Mouse (Mus musculus) spleen, postnatal 36 days (tissue): ENCODE data around the gene Rpusd1.
A peak's percentile ranks its signal among the peaks of the same experiment; 100 is the strongest.

Experiments used
- DNase-seq, 2 experiments: peaks; one replicate each; pipeline ENCODE4 v3.0.0; 2022; ENCODE audit warnings: low spot score in 2 of 2, mixed read lengths in 1 of 2

Gene Rpusd1

DNA sequence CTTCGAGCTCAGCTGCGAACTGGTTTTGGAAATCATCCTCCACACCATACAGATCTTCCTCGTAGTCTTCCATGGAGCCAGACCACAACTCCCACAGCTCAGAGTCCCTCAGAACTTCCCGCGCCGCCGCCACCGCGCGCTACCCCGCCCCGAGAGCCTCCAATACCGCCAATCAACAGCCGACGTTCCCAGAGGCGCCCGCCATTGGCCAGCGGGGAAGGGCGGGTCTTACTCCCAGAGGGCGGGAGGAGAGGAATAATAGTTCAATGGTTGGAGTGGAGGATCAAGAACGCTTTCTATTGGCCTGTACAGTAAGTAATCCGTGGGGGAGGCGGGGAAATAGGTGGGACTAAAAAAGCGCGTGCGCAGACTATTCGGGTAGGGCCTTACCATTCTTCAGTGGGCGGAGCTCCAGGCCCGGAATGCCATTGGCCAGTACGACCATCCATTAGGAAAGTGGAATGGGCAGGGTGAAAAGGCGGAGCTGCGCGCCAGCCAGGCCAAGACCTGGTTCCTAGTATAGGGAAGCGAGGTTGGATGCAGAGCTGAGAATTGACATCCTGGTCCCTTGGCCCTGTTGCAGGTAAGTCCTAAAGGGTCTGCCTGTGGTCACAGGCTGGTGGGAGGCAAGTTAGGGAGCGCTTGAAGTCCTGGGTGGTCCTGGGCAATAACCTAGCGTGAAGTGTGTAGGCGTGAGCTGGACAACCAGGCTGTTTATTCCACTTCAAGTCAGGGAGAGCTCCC lies at the start of gene Rpusd1, which contains the start of gene Chtf18:
Gene Rpusd1 (plus strand): TSS at position 406 of the 744 bp plus-strand sequence.
Gene Chtf18 (minus strand): TSS at position 155 of the 744 bp plus-strand sequence.
- DNase-seq, result peak; percentile 99 to 100

DNA sequence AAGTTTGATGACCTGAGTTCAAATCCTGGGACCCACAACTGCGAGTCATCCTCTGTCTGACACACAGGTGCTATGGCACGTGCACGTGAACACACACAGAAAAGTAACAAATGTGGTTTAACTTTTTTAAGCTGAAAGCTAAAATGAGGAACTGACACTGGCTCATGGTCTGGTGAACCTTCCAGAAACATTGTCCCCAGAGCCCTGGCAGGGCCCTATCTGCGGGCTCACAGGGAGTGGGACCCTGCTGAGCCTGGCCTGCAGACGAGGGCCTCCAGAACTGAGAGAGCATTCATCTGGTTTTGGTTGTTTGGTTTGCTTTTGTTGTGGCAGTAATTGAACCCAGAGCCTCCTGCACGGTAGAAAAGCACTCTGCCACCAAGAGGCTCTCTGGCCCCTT lies 49.5 kb upstream of the Rpusd1 start:
- DNase-seq, result peak; percentile 36 to 39

DNA sequence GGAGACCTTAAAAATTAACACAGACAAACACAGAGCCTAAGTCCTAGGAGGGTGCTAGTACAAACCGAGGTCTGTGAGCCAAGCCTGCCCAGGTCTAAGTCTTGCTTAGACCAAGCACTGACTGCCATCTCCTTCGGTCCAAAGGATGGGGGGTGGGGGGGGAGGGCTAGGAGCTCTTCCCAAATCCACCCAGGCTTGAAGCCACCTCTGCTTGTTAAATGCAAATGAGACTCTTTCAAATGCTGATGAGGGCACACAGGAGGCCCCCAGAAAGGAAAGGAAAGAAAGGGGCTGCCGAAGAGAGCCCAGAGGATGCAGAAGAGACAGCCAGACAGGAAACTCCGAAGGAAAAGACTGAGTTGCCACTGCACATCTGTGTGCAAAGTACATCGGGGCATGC lies 47.7 kb upstream of the Rpusd1 start:
- DNase-seq, result no peak

DNA sequence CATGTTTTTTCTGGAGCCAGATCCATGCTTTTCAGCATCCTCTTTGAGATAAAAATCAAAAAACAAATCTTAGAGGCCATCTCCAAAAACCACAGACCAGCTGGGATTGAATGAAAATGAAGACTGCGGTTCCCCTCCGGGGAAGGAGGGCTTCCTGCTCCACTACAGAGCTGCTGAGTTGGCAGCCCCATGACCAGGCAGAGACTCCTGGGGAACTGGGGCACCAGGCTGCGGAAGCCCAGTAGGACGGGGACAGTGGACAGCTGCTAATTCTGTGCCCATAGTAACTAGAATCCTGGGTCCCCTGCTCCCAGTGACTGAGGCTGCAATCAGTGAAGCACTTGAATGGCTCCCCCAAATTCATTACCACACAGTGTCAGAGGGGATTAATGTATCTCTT lies 45.8 kb upstream of the Rpusd1 start:
- no peak for DNase-seq

DNA sequence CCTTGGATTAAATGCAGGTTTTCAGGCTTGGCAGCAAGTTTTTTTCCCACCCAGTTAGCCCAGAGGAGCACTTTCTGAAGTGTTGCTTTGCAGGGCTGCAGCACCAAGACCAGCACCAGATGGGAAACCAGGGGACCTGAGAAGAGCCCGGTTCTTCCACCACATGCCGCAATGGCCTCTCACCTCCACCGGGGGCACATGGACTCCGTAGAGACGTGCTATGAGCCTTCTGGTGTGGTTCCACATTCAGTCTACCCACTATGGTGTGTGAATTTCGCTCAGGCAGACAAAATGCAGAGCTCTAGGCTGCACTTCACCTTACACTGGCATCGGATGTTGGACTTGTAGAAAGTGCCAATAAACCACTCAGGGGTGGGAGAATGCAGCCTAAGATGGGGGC lies 41.1 kb upstream of the Rpusd1 start:
- DNase-seq, result no peak

DNA sequence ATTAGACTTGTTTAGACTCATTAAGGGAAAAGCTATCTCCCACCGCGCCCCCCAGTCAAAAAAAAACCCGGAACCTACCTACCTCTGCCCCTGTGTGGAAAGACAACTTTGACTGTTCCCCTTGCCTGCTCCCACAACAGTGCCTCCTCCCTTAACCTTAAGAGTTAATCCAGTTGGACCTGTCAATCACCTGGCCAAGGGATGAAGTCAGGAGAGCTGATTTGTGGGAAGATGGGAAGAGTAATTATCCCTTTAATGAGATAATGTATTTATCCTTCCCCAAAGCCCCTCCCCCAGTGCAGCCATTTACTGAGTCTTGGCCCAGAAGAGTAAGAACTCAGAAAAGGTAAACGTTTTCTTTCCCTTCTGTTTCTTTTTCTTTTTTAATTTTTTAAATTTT lies 38.5 kb upstream of the Rpusd1 start:
- no peak for DNase-seq

DNA sequence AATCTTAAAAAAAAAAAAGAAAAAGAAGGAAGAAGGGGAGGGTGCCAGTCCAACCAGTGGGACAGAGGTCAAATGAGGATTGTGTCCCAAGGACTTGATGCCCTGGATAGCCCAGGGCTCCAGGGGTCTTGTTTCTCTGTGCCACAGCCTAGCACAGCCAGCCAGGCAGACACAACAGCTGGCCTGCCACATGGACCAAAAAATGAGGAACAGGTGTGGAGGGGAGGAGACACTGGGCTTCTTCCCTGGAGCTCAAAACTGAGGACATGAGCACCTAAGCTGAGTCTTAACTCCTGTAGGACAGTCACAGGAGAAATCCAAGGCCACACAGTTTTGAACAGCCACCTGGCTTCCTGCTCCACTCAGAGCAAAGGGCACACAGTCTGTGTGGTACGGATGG lies 31.2 kb upstream of the Rpusd1 start:
- no peak for DNase-seq

DNA sequence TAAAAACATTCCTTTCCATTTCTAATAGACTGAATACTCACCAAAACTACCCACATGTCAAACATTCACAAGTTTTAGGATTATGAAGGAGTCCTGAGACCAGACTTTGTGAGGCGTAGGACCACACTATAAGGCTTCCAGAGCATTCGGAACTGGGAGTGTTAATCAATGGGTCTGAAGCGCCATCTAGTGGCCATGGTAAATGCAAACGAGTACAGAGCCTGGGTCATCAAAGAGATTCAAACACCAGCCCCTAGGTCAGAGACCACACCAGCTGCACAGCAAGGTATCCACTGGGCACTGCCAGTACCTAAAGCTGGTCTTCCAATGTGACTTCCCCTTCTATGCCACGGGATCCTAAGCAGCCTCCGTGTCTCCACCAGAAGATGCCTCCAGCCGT lies 29.0 kb upstream of the Rpusd1 start:
- DNase-seq, result peak; percentile 42 to 56

DNA sequence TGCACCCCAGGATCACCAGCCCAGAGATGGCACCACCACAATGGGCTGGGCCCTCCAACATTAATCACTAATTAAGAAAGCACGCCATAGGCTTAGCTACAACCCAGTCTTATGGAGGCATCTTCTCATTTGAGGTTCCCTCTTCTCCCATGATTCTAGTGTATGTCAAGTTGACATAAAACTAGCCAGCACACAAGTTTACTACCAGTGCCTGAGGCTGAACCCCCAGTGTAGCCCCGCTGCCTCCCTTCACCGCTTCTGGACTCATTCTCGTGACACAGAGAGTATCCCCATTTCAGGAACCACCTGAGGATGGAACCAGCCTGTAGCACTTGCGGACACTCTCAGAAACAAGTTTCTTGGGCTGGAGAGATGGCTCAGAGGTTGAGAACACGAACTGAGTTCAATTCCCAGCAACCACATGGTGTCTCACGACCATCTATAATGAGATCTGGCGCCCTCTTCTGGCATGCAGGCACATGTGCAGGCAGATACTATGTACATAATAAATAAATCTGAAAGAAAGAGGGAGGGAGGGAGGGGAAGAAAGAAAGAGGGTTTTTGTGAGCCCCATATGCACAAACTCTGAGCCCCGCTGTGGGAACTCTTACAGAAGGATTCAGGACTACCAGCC lies 26.5 kb upstream of the Rpusd1 start:
- no peak for DNase-seq

DNA sequence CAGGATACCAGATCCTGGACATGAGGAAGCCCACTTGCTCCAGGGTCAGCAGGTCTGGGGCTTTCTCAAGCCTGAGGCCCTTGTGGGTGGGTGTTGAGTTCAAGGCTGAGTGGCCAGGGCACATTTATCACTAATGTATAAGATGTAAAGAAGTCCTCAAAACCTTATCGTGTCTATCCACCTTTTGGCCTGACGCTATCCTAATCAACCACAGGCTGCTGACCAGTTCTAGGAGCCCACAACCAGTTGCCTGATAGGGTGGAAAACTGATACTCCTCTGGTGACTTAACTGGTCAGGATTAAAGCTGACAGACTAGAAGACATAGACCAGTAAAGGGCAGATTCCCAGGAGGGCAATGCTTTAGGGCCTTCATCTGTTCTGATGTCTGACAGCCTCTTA lies 17.5 kb upstream of the Rpusd1 start:
- DNase-seq, result no peak

DNA sequence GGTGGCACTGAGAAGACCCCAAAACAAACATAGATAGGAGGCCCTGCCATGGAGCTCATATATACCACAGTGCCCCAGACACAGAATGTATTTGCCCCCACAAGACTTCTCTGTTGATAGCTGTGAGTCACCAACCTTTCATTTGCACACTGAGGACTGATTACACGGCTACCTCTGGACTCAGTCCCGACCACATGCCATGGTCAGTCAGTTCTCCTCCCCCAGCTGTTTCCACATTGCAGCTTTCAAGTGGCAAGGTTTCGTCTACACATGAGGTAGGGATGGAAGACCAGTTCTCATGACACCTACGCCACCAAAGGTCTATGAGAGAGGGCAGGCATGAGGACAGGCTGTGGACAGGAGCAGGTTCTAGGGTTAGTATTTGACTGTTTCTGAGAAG lies 16.3 kb upstream of the Rpusd1 start:
- DNase-seq, result no peak

DNA sequence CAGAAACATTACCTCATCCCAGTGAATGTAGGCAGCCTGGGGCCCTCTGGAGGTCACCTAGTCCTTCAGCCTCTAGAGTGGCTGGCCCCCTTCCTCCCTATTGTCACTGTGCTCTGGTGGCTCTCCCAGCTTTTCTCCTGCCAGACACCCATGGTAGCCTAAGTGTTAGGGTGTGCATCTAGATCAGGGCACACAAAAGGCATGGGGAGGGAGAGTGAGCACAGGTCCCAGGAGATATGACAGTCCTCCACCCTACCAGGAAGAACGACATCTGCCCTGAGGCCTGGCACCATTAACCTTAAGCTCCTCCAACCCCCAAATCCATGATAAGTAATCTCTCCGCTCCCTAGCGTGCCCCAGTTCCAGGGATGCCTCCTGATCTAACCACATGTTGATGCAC lies 11.8 kb upstream of the Rpusd1 start:
- no peak for DNase-seq

DNA sequence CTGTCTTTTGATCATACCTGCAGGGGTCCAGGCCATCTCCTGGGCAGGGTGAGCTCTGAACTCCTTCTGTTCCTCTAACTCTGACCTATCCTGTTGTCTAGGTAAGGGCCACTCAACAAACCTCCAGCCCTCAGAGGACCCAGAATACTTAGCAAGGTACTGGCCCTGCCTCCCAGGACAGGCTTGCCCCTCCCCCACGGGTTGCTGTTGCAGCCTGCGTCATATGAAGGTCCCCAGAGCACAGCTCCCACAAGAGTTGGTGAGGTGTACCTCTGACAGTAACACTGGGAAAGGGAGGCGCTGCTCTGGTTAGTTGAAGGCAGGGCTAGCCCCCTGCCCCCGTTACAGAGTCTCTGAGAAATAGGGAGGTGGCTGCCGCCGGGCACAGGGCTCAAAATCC lies 11.3 kb upstream of the Rpusd1 start:
- no peak for DNase-seq

DNA sequence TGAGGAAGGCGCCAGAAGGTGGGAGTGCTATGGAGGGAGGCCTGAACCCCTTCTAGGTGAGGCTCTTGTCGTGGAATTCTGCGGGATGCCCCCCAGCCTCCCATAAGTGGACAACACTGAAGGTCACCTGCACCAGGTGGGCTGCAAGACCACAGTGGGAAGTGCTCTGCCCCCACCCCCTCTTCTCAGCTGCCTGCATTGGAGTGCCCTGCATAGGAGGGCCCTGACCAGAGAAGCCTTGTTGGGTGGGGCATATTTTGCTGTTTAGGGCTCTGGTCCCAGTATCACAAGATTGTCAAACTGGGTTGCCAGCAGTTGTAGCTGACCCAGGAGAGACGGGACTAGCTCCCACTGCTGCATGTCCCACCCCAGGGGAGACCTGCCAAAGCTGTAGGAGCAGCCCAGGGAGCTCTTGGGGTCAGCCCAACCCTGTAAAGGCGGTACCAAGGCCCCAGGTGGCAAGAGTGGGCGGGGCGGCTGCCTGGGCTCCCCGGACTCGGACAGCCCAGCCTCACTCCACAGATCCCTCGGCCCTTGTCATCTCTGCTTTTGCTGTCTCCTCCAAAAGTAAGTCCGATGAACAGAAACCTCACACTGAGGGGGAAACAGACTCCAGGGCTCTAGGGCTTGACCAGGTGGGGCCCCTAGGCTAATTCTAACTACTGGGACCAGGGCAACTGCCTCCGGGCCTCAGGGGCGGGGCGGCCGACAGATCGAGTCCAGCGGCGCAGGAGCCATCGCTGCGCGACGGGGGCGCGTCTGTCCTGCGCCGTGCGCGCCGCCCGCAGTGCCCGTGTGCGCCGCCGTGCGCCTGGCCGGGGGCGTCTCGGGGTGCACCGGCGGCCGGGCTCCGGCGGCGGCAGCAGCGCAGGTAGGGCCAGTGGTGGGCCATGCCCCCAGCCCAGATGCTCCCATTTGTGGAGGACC lies 10.5 kb upstream of the Rpusd1 start, which contains the start of gene Gng13:
Gene Gng13 (plus strand): TSS at position 461 of the 927 bp plus-strand sequence.
- DNase-seq, result no peak

DNA sequence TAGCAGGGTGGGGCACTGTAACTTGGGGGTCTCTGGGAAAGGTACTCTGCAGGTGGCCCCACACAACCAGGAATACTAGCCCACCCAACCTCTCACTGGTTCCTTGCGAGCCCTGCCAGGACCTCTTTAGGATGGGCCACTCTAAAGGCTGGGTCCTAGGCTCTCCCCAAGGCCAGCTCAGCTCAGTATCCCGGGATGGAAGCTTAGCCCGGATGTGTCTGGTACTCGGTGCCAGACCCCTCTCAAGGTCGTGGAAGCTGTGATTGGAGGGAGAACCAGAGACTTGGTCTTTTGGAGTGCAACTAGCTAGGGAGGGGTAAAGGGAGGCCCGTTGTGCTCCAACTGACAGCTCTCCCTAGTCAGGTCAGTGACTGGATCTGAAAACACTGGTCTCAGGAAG lies 9.8 kb upstream of the Rpusd1 start:
- DNase-seq, result no peak

DNA sequence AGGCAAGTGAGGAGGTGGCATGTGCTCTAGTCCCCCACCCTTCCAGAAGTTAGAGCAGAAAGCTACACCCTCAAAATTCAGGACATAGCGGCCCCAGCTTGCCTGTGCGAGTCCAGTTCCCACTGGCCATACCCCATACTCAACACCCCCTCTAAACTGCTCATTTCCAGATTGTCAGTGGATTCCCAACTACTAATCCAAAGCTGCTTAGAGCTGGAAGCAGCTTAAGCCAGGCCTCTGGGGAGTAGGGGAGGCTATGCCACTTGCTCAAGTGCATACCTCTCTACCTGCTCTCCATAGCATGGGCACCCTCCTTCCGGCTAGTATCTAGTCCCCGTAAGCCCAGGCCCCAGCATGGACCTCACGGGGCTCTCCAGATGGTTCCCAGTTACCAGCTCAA lies 6.0 kb upstream of the Rpusd1 start:
- no peak for DNase-seq

DNA sequence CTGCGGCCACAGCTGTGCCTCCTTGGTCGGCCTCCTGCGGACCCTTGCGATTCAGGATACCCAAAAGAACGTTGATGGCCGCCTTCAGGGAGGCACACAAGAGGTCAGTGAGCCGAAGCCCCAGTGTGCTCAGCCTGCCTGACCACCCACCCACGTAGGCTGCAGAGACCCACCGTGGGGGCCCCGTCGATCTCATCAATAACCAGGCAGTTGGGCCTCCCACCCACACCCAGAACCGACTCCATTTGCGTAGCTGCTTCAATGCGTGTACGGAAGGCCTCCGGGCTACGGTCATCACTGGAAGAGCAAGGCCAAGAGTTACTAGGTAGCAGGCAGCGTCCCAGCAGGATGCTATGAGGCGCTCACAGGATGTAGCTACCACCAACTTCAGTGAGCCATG lies 4.0 kb upstream of the Rpusd1 start:
- DNase-seq, result no peak

DNA sequence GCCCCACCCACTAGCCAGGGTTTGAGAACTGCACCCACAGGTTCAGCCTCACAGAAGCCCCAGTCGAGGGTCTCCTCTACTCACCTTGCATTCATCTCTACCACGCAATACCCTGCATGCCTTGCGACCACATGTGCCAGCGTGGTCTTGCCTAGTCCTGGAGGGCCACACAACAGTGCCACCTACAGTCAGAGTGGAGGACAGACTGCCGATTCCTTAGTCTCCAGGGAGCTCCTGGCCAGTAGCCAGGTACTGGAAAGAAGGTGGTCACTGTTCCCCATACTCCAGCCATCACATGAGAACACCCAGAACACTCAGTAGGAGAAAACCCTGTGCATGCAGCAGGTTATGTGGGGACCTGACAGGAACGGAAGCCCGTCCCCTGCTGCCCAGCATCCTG lies 3.6 kb upstream of the Rpusd1 start:
- DNase-seq, result no peak

DNA sequence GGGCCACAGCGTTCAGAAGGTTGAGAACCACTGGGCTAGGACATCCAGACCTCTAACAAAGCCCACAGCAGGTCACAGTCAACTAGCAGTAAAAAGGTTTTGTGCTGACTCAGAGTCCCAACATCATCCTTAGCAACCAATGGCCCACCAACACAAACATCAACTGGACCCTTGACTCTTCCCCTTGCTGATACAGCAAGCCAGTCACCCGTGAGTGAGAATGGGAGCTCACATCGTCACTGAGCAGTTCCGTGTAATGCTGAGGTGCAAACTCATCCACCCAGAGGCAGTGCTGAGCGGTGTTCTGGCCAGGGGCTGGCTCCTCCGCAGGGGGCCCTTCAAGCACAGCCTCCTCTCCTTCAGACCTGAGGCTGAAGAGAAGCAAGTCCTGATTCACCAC lies 2.2 kb upstream of the Rpusd1 start:
- DNase-seq, result no peak

DNA sequence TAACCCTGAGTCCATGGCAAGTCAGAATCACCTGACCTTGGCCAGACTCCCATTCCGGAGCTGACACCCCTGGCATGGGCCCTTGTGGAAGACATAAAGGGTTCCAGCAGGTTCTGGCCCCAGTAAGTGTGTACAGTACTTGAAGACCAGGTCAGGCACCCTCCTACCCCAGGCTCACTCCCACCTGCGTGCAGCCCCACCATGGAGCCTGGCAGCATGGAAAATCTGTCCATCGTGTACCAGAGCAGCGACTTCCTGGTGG lies 470 bp downstream of the Rpusd1 start:
- peak in 1 of 2 experiments; percentile 10 for DNase-seq

DNA sequence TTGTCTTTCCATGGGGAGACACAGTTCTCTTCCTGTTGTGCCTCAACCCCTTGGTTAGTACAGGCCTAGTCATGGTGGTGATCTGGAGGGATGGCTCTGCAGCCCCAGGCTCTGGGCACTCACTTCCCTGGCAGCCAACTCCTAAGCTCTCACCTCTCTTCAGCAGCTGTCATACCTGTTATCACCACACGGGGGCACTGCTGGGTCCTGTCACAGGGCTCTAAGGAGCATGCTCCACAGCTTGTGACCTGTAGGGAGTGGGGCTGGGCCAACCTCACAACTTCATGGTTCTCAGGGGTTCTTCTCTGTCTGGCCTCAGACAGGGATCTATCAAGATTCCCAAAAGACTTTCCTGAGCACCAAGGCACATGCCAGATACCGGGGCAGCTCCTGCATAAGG lies 4.6 kb downstream of the Rpusd1 start:
- peak; percentile 61 to 65 for DNase-seq

DNA sequence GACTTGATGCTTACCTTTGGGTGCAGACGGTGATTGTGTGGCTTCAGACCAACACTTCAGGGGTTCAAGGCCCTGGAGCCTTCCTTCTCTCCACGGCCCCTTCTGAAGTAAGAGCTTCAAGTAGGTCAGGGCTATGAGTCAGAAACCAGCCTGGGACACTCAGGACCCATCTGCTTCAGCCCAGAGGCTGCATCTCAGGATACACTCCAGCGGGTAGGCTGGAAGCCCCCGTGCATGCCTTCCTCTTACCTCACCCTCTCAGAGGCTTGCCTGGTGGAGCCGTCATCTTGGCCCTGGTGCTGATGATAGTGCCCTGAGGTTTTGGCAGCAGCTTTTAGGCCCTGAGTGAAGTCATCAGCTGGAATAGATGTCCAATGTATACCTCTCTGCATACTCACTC lies 7.8 kb downstream of the Rpusd1 start:
- no peak for DNase-seq

DNA sequence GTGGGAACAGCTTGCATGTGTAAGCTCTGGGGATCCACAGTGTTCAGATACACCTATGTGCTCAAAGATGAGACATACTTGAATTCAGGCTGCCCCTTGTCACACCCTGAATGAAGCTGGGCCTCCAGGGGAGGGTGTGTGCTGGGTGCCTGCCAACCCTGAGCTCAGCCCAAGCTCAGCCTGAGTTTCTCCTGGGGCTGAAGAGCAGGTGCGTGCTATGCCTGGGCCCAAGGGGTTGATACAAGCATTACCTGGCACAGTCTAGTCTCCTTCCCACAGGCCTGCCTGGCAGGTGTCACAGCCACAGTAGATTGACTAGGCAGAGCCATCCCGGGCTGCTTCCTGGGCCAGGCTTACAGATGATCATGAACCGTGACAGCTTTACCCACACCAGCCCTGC lies 8.3 kb downstream of the Rpusd1 start, which contains the start of gene Mslnl:
Gene Mslnl (plus strand): TSS at position 298 of the 400 bp plus-strand sequence.
- no peak for DNase-seq
